14 mouse cellular contexts compared by ENCODE assay signal in genomic region chr4:98188944-98189343, GRCm38 (mm10).
DNase-seq lines count a peak whose midpoint lies in the region; ATAC-seq lines count a peak whose summit lies in the region.
"Had no signal": no experiment of that assay in that cellular context is flagged by ENCODE, and none has a peak within 500 bp of the region (broad histone marks: within the 10 kb centered on the region; RNA-seq: fewer than 3 reads in every experiment).

No protein-coding gene starts in this region.

- H3K9me3 ChIP-seq in kidney, embryonic 14.5 days (ENCODE audit: control insufficient read depth, low read length): no peaks in the 10 kb centered on the region
- no peaks in the 10 kb centered on the region for H3K9me3 ChIP-seq in heart, embryonic 10.5 days
- H3K9me3 ChIP-seq: heart, embryonic 12.5 days; hindbrain, embryonic 12.5 days; liver, embryonic 13.5 days; midbrain, embryonic 10.5 days had no signal

- H3K4me1 ChIP-seq in kidney, embryonic 14.5 days (ENCODE audit: control insufficient read depth, insufficient read depth, low read length): no peaks in the 10 kb centered on the region
- H3K4me1 ChIP-seq in heart, embryonic 10.5 days: no peaks in the 10 kb centered on the region
- H3K4me1 ChIP-seq: heart, embryonic 12.5 days; hindbrain, embryonic 12.5 days; midbrain, embryonic 10.5 days had no signal

- H3K4me2 ChIP-seq in kidney, embryonic 14.5 days (replicated peaks; ENCODE audit: low read depth, low read length): no peak overlapping the region
- H3K4me2 ChIP-seq: heart, embryonic 12.5 days; hindbrain, embryonic 12.5 days had no signal

- no peak overlapping the region for H3K9ac ChIP-seq in kidney, embryonic 14.5 days (ENCODE audit: low read depth, low read length)
- H3K9ac ChIP-seq: heart, embryonic 12.5 days; hindbrain, embryonic 12.5 days; liver, embryonic 13.5 days had no signal

- no peak overlapping the region for H3K27ac ChIP-seq in kidney, embryonic 14.5 days (ENCODE audit: low read depth, low read length)
- H3K27ac ChIP-seq in heart, embryonic 10.5 days: no peak overlapping the region
- H3K27ac ChIP-seq: hindbrain, embryonic 12.5 days; midbrain, embryonic 10.5 days had no signal

- peak; percentile 14 for DNase-seq in kidney, adult 18-20 months
- DNase-seq in A20 (ENCODE audit: low read depth, low spot score): peak; percentile 44
- peak; percentile 27 to 29 for DNase-seq in kidney, postnatal 36 days
- no peak for DNase-seq in embryo, embryonic 9.5 days (ENCODE audit: extremely low spot score)
- no peak for DNase-seq in gastrocnemius, postnatal 36 days
- no peak for DNase-seq in heart, embryonic 10.5 days (ENCODE audit: low spot score)
- DNase-seq: adrenal gland, postnatal 25 days had no signal

- H3K4me3 ChIP-seq in kidney, embryonic 14.5 days (ENCODE audit: low read length): no peak overlapping the region
- H3K4me3 ChIP-seq in heart, embryonic 10.5 days: no peak overlapping the region
- H3K4me3 ChIP-seq: heart, embryonic 12.5 days; hindbrain, embryonic 12.5 days; liver, embryonic 13.5 days; midbrain, embryonic 10.5 days had no signal

- intact Hi-C loops in gastrocnemius, postnatal 36 days (cut with DNase I): no loop called here

- no peaks in the 10 kb centered on the region for H3K27me3 ChIP-seq in kidney, embryonic 14.5 days (ENCODE audit: control insufficient read depth, insufficient read depth, low read length)
- no peaks in the 10 kb centered on the region for H3K27me3 ChIP-seq in heart, embryonic 10.5 days (ENCODE audit: insufficient read depth, poor library complexity, severe bottlenecking)
- H3K27me3 ChIP-seq: heart, embryonic 12.5 days; hindbrain, embryonic 12.5 days; liver, embryonic 13.5 days had no signal

- 63% methylated on average over 7 of the region's 7 CpGs for WGBS in kidney, embryonic 14.5 days
- 85% methylated on average over 7 of the region's 7 CpGs for WGBS in heart, embryonic 10.5 days

- no peak for ATAC-seq in kidney, embryonic 14.5 days (ENCODE audit: low FRiP score, low TSS enrichment)
- ATAC-seq in common myeloid progenitor, adult 5-6 weeks (replicated peaks; ENCODE audit: low read depth, poor library complexity, severe bottlenecking): peak; percentile 74
- ATAC-seq: intestine, postnatal 0 days had no signal

- no peaks in the 10 kb centered on the region for H3K36me3 ChIP-seq in kidney, embryonic 14.5 days (ENCODE audit: control insufficient read depth, insufficient read depth, low read length)
- no peaks in the 10 kb centered on the region for H3K36me3 ChIP-seq in heart, embryonic 10.5 days
- H3K36me3 ChIP-seq: heart, embryonic 12.5 days; hindbrain, embryonic 12.5 days; liver, embryonic 13.5 days; midbrain, embryonic 10.5 days had no signal

Comparison
In these comparisons a context has a peak if more than half of its experiments do, and no peak if none do; other contexts are left out.
1. DNase-seq: peak in kidney, adult 18-20 months (single experiment), A20 (single experiment) and kidney, postnatal 36 days (2 of 2); none in embryo, embryonic 9.5 days (single experiment), gastrocnemius, postnatal 36 days (0 of 2) and heart, embryonic 10.5 days (single experiment).